Mouse (Mus musculus) gastrocnemius, adult 8-10 months (tissue): ENCODE measurements around the gene Ccr1l1. TPM values are rescaled to one million over a fixed set of nuclear protein-coding genes. Genes with fewer than 3 reads are reported as not detected.

Experiments used
- DNase-seq, 2 experiments: peaks; one replicate each; pipeline ENCODE4 v3.0.0; 2022; ENCODE audit warnings: low spot score in 2 of 2
- total RNA-seq, 4 experiments: library from RNA; stranded (reverse); gene quantifications; 2 replicates each; pipeline ENCODE4 v1.2.4; 2022

Ccr1l1 gene
- total RNA-seq, 4 experiments from 2014 or later = not detected

DNA sequence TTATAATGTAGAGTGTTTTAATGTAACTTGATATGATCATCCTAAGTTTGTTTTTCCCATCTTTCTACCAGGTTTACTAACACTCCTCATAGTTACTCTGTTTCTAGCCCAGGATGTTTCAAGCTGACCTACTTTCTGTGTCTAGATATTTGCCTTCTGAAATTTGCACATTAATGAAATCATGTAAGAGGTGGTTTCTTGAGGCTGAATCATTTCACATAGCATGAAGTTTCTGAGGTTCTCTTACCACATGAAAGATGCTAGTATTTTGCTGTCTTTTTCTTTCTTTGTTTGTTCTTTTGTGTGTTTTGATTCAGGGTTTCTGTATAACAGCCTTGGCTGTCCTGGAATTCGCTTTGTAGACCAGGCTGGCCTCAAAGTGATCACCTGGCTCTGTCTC, 18.0 kb downstream of the Ccr1l1 start:
- DNase-seq = no peak

DNA sequence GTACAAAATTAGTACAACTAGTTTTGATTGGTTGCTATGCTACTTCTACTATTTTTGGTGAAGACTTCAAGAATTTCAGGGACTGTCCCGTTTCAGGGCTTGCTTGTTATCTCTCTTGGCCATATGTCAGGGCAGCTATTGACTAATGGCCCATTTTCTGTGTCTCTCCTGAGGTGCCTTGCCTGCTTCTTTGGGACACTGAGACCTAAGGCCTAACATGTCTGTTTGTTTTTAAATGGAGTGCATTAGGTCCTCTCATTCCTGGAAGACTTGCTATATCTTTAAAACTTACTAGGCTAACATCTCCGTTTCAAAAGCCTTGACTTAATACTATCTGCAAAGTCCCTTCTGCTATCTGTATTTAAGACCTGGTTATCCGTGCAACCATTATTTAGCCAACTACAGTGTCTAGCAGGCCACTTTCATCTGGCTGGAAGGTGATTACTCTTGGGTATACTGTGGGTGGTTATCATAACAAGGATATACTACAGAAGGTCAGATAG, 20.2 kb downstream of the Ccr1l1 start:
- no peak for DNase-seq

GRCm38 (mm10) chr9:123956892-123957291, 21.3 kb downstream of the Ccr1l1 start:
- DNase-seq = no peak

DNA sequence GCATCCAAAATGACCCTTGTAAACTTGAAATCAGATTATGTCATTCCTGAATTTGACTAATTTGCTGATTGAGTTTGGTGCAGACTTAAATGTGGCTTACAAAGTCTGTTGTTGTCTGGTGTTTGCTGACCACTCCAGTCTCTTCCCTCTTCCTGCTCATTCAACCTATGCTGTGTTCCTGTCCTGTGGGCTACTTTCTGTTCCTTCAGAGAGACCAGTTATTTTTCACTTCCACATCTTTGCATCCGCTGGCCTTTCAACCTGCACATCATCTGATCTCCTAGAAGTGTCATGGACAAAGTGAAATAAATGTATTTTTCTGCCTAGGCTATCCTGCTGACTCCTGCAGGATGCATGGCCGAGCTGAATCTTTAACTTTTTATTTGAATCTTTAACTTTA, 24.7 kb downstream of the Ccr1l1 start:
- no peak for DNase-seq

DNA sequence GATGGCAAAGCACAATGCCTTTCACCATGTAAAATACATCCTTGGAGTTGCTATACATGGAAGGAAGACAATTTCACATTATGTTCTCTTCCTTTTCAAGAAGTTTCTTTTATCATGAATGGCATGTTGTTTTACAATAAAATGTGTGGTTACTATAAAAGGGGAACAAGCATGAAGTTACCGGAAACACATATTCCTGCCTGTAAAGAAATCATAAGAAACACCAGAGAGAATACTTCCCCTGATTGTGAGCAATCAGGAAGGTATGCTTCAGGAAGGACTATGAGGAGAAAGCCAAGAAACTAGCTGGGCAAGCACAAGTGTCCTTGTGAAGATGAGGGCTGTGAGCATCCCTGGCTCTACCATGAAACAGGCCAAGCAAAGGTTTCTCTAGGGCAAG, 27.0 kb downstream of the Ccr1l1 start:
- DNase-seq = no peak

DNA sequence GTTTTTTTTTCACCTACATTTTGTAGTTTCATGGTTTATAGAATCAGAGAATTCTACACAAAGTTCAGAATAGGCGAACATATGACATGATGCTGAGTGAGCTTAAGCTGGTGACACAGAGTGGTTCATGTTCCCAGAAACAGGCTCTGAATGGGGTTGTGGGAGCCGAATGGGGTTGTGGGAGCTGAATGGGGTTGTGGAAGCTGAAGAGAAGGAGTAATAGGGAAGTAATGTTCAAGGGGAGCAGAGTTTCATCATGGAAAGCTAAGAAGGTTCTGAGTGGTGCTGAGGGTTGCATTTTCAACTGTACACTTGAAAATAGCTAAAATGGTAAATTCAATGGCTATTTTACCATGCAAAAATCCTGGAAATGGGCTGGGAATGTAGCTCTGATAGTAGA, 28.8 kb downstream of the Ccr1l1 start:
- DNase-seq = no peak

- no peak for DNase-seq
These were observed 30.4 kb downstream of the Ccr1l1 start for GRCm38 (mm10) chr9:123947815-123948214.

DNA sequence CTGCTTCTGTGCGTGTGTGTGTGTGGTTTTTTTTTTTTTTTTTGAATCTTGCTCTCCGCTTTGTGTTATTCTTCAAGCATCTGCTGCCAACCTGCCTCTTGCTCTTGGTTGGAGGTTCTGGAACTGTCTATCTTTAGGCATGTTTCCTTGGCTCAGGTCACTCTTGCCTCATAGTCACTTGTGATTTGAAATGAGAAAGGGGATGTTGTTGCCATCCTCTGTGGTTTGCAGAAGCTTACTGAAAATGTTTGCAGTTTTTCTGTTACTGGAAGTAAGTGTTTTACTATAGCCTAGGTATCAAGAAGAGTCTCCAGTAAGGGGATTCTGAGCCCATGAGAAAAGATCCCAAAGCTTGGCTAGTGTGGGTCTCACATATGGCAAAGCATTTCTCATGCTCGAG, 36.2 kb downstream of the Ccr1l1 start:
- no peak for DNase-seq

DNA sequence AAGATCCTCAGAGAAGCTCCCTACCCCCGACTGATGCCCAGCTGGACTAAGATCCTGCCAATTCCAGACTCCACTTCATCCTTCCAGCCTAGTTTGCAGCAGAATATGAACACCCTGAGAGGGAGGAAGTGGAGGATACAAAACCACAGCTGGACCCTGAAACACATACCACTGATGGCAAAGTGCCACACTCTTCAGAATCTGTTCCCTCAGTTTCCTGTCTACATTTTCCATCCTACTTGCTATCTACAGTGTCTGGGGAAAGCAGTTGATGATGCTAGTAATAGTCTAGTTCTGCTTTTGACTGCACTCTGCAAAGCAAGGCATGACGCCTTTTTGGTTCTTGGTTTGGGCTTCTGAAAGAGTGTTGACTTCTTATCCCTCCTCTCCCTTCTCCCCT, 36.9 kb downstream of the Ccr1l1 start:
- no peak for DNase-seq

- DNase-seq = no peak
These were observed 37.6 kb downstream of the Ccr1l1 start for GRCm38 (mm10) chr9:123940628-123941027.

- no peak for DNase-seq
These were observed 38.0 kb downstream of the Ccr1l1 start for GRCm38 (mm10) chr9:123940168-123940567.

GRCm38 (mm10) chr9:123937989-123938388, 40.2 kb downstream of the Ccr1l1 start:
- DNase-seq = no peak

DNA sequence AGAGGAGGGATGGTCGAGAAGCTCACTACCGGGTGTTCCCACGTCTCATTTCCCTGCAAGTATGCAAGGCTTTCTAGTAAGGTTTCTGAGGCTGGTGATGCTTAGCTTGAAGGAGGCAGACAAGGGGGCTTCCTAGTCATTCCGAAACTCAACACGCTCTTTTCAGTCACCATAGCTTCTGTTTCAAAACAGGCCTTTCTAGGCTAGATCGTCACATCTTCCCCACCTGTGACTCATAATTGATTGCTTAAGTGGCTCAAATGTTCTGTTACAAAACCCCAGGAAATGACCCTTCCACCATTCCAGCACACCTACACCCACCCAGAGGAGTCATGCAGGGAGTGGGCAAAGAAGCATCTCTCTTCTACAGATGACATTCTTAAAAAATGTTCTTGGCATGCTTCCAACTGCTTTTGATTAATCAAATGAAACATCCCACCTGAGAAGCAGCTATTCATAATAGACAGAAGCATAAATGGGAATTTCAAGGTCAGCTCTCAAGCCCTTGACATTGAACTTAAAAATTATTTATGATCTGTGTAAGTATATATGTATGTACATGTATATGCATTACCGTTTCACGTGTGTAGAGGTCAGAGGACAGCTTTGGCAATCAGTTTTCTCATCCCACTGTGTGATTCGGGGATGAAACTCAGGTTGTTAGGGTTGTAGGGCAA, 41.5 kb downstream of the Ccr1l1 start:
- DNase-seq = no peak

DNA sequence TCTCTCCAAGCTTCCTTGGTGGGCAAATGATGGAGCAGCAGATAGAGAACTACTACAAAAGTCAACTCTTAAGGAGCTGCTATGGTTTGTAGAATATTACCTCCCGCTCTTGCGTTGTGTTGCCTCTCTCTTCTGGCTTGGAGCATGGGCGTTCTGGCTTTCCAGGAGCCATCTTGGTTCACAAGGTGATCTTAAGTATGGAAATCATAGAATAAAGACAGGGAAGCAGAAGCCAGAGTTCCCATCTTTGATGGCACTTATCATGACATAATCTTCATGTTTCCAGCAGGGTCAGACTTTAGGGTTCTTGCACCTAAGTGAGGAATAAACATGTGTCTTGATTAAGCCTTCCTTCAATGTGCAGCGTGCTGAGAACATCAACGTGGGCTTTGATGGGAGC, 42.4 kb downstream of the Ccr1l1 start:
- no peak for DNase-seq

- DNase-seq = no peak
These were observed 42.9 kb downstream of the Ccr1l1 start for GRCm38 (mm10) chr9:123935346-123935745.

DNA sequence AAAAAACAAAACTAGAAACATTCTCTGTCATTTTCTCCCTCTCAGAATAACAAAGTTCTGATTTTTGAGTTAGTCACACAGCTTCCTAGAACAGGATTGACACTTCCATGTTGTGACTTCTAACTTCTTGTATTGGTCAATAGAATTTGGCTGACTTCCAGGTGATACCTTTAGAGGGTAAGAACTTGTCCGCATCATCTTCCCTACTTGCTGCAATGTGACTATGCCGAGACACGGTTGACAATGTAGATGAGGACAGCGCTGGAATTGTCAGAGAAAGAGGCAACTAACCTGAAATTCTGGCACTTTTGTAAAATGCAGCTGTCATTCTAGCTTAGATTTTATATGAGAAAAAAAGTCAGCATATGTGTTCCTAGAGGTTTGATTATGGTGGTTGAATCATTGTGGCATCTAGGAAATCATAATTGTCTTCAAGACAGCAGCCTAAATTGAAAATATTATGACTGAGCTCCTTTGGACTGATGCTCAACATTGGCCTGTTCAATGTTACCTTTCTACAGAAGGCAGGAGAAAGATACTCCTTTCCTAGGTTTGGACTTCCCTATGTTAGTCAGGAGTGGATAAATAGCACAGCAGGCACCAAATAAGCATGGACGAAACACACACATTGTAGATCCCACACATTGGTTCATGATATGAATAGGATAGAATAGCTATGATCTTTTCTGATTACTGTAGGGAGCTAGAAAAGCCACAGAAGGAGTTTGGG, 44.3 kb downstream of the Ccr1l1 start:
- no peak for DNase-seq

DNA sequence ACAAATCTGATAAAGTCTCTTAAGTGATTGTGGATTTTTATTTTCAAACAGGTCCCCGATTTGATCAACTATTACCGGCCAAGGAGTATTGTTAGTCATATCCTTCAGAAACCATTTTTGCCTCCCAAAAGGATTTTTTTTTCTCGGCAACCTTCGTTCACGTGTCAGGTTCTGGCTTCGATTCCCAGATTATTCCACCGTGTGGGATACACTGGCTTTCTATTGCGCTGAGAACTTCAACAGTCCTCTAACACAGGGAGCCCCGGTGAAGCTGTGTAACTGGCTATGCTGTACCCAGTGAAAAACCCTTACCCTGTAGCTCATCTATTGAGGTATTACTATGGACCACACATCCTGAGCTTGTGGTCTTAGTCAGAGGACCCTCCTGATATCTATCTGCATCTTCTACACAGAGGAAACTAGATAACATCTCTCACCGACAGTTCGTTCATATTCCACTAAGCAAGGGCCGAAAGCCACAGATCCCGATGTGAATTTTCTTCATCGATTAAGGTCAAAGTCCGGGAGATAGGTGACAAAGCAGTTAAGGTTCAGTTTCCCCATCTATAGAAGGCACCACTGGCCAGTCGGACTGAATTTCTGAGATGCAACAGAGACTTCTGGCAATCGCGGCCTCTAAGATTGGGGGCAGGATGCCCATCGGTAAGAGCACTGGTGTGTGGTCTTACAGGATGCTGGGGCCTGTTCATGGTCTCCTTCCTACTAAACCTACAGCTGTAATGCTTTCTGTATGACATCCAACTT, 45.1 kb downstream of the Ccr1l1 start:
- DNase-seq = no peak

- DNase-seq = no peak
These were observed 46.2 kb downstream of the Ccr1l1 start for GRCm38 (mm10) chr9:123931761-123932700.

GRCm38 (mm10) chr9:123930926-123931325, 47.3 kb downstream of the Ccr1l1 start:
- no peak for DNase-seq

GRCm38 (mm10) chr9:123930476-123930875, 47.7 kb downstream of the Ccr1l1 start:
- DNase-seq = no peak

DNA sequence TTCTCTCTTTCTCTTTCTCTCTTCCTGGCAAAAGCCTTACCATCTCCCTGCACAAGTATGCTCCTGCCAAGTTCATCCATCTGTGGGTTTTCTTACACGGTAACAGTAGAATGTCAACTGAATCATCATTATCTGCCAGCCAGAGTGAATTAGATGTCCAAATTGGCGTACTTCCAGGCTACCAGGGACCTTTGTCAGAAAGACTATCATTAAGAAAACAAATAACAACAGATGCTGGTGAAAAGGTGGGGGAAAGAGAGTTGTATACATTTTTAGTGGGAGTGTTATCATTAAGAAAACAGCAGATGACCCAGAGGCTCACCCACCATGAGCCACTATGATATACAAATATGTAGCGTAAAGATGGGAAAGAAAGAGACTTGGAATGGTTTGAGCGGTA, 48.3 kb downstream of the Ccr1l1 start:
- no peak for DNase-seq
